Mouse (Mus musculus) lung, postnatal 0 days (tissue): ENCODE results near the gene Krtap11-1. TPM values are rescaled to one million over a fixed set of nuclear protein-coding genes. Genes with fewer than 3 reads are reported as not detected.

ENCODE experiments used
- ATAC-seq: fragments of 200-750 bp; cut with Nextera tagmentation; 2 replicates; pipeline ENCODE4 v1.8.0; 2017; ENCODE audit warnings: moderate library complexity
- DNase-seq: peaks from one replicate; pipeline ENCODE4 v3.0.0-alpha.2; 2016; ENCODE audit warnings: low spot score
- H3K27ac ChIP-seq: fragments of 300-500 bp; sonication (generic); 2 replicates; pipeline ENCODE4 v1.5.1; 2014; ENCODE audit warnings: antibody characterized with exemption, mild to moderate bottlenecking, low read length, mixed read lengths
- H3K27me3 ChIP-seq: fragments of 300-500 bp; sonication (generic); replicated peaks from 2 replicates; pipeline ENCODE4 v1.6.1; 2014; ENCODE audit warnings: low read length, mixed read lengths; ENCODE audit not compliant: insufficient read depth
- H3K36me3 ChIP-seq: fragments of 300-500 bp; sonication (generic); 2 replicates; pipeline ENCODE4 v1.6.1; 2014; ENCODE audit warnings: low read length, mixed read lengths; ENCODE audit not compliant: insufficient read depth
- H3K4me1 ChIP-seq: fragments of 300-500 bp; sonication (generic); 2 replicates; pipeline ENCODE4 v1.6.1; 2014; ENCODE audit warnings: antibody characterized with exemption, low read depth, low read length, mixed read lengths; ENCODE audit not compliant: insufficient read depth
- H3K4me2 ChIP-seq: fragments of 300-500 bp; sonication (generic); replicated peaks from 2 replicates; pipeline ENCODE4 v1.6.1; 2014; ENCODE audit warnings: low read depth, mild to moderate bottlenecking, low read length, moderate library complexity, mixed read lengths
- H3K4me3 ChIP-seq: fragments of 300-500 bp; sonication (generic); 2 replicates; pipeline ENCODE4 v1.5.1; 2014; ENCODE audit warnings: low read depth, low read length
- H3K9ac ChIP-seq: fragments of 300-500 bp; sonication (generic); replicated peaks from 2 replicates; pipeline ENCODE4 v1.6.1; 2014; ENCODE audit warnings: low read depth, mild to moderate bottlenecking
- H3K9me3 ChIP-seq: fragments of 300-500 bp; sonication (generic); 2 replicates; pipeline ENCODE4 v1.6.1; 2016; ENCODE audit warnings: low read length, mixed read lengths
- CTCF ChIP-seq: IDR thresholded peaks from 2 replicates; pipeline ENCODE4 v1.5.1; 2016; ENCODE audit warnings: antibody characterized with exemption, mild to moderate bottlenecking
- EP300 ChIP-seq: IDR thresholded peaks from 2 replicates; pipeline ENCODE4 v1.6.1; 2016; ENCODE audit warnings: antibody characterized with exemption, mild to moderate bottlenecking, control low read depth
- WGBS: fragments of 180-500 bp; shearing (Covaris S2); extraction: QIAGEN DNeasy Blood & Tissue Kit; methylation state at CpG from one replicate; pipeline ENCODE4 v1.1.7; 2014; 5-methylcytosine and 5-hydroxymethylcytosine counted together
- polyA plus RNA-seq: library from polyadenylated mRNA; unstranded; fragments of >200 nt; fragmentation: Nextera tagmentation; extraction: Ambion mirVana; gene quantifications from 2 replicates; pipeline ENCODE4 v1.2.1, GENCODE M21; 2015

The Krtap11-1 gene
- not detected in 2 replicates for polyA plus RNA-seq

GRCm38 (mm10) chr16:89571083-89571482 is at the start of gene Krtap11-1:
TSS of gene Krtap11-1 (minus strand) at chr16:89571183.
- Histone ChIP-seq H3K9me3 (no peaks in the 10 kb centered on the region), H3K4me2 (no peak within 1 kb of the TSS), H3K27ac (no peak within 1 kb of the TSS), H3K4me1 (no peaks in the 10 kb centered on the region), H3K4me3 (no peak within 1 kb of the TSS), H3K36me3 (no peaks in the 10 kb centered on the region), H3K27me3 (no peaks in the 10 kb centered on the region), H3K9ac (no peak within 1 kb of the TSS)
- ATAC-seq (no peak), DNase-seq (no peak)
- no peak for TF ChIP-seq EP300
- 85% methylated on average over 5 of the region's 5 CpGs for WGBS

GRCm38 (mm10) chr16:89618190-89618589 is 47.2 kb upstream of the Krtap11-1 start:
- no peaks in the 10 kb centered on the region for H3K36me3 ChIP-seq
- no peaks in the 10 kb centered on the region for H3K4me1 ChIP-seq
- no peak overlapping the region for H3K4me2 ChIP-seq
- ATAC-seq: no peak
- 87% methylated on average over 7 of the region's 7 CpGs for WGBS
- DNase-seq: no peak
- no peaks in the 10 kb centered on the region for H3K27me3 ChIP-seq
- no peak overlapping the region for H3K4me3 ChIP-seq
- H3K27ac ChIP-seq: no peak overlapping the region
- no peaks in the 10 kb centered on the region for H3K9me3 ChIP-seq
- TF ChIP-seq EP300 (no peak), CTCF (no peak)
- no peak overlapping the region for H3K9ac ChIP-seq

- no peaks in the 10 kb centered on the region for H3K36me3 ChIP-seq
- WGBS: 48% methylated on average over 3 of the region's 3 CpGs
- no peak overlapping the region for H3K4me3 ChIP-seq
These were observed 46.3 kb upstream of the Krtap11-1 start for GRCm38 (mm10) chr16:89617251-89617650.

GRCm38 (mm10) chr16:89613726-89614125 is 42.7 kb upstream of the Krtap11-1 start:
- no peak for TF ChIP-seq CTCF
- no peak for TF ChIP-seq EP300
- no peak overlapping the region for H3K4me3 ChIP-seq
- H3K9me3 ChIP-seq: no peaks in the 10 kb centered on the region
- no peak overlapping the region for H3K27ac ChIP-seq
- H3K9ac ChIP-seq: no peak overlapping the region
- no peaks in the 10 kb centered on the region for H3K36me3 ChIP-seq
- ATAC-seq: no peak
- no peak for DNase-seq
- H3K27me3 ChIP-seq: no peaks in the 10 kb centered on the region
- WGBS: 71% methylated on average over 12 of the region's 12 CpGs
- H3K4me1 ChIP-seq: no peaks in the 10 kb centered on the region
- no peak overlapping the region for H3K4me2 ChIP-seq

More at GRCm38 (mm10) chr16:89617251-89617650, 46.3 kb upstream of the Krtap11-1 start:
- Histone ChIP-seq H3K27ac (no peak overlapping the region), H3K27me3 (no peaks in the 10 kb centered on the region), H3K9me3 (no peaks in the 10 kb centered on the region), H3K4me2 (no peak overlapping the region), H3K9ac (no peak overlapping the region), H3K4me1 (no peaks in the 10 kb centered on the region)
- TF ChIP-seq CTCF (no peak), EP300 (no peak)
- DNase-seq (peak; percentile 15), ATAC-seq (no peak)

- Histone ChIP-seq H3K27ac (no peak overlapping the region), H3K4me2 (no peak overlapping the region), H3K27me3 (no peaks in the 10 kb centered on the region), H3K4me3 (no peak overlapping the region), H3K9ac (no peak overlapping the region), H3K9me3 (no peaks in the 10 kb centered on the region), H3K4me1 (no peaks in the 10 kb centered on the region), H3K36me3 (no peaks in the 10 kb centered on the region)
- 65% methylated on average over 4 of the region's 4 CpGs for WGBS
- no peak for DNase-seq
- no peak for ATAC-seq
- TF ChIP-seq EP300: no peak
These were observed 37.8 kb upstream of the Krtap11-1 start for GRCm38 (mm10) chr16:89608791-89609185.

GRCm38 (mm10) chr16:89608161-89608790 is 37.3 kb upstream of the Krtap11-1 start:
- no peaks in the 10 kb centered on the region for H3K27me3 ChIP-seq
- WGBS: 91% methylated on average over 12 of the region's 12 CpGs
- no peak overlapping the region for H3K9ac ChIP-seq
- no peak overlapping the region for H3K4me3 ChIP-seq
- no peaks in the 10 kb centered on the region for H3K9me3 ChIP-seq
- TF ChIP-seq EP300 (no peak), CTCF (no peak)
- H3K4me2 ChIP-seq: no peak overlapping the region
- no peaks in the 10 kb centered on the region for H3K36me3 ChIP-seq
- no peaks in the 10 kb centered on the region for H3K4me1 ChIP-seq
- DNase-seq: no peak
- ATAC-seq: no peak
- no peak overlapping the region for H3K27ac ChIP-seq

GRCm38 (mm10) chr16:89606951-89607350 is 36.0 kb upstream of the Krtap11-1 start:
- H3K9ac ChIP-seq: no peak overlapping the region
- no peak overlapping the region for H3K27ac ChIP-seq
- TF ChIP-seq EP300 (no peak), CTCF (no peak)
- H3K36me3 ChIP-seq: no peaks in the 10 kb centered on the region
- DNase-seq (no peak), ATAC-seq (no peak)
- H3K9me3 ChIP-seq: no peaks in the 10 kb centered on the region
- no peaks in the 10 kb centered on the region for H3K27me3 ChIP-seq
- no peaks in the 10 kb centered on the region for H3K4me1 ChIP-seq
- H3K4me2 ChIP-seq: no peak overlapping the region
- H3K4me3 ChIP-seq: no peak overlapping the region
- WGBS: 81% methylated on average over 3 of the region's 3 CpGs
